ENCODE assay signal across 8 mouse cellular contexts in the genomic region with DNA sequence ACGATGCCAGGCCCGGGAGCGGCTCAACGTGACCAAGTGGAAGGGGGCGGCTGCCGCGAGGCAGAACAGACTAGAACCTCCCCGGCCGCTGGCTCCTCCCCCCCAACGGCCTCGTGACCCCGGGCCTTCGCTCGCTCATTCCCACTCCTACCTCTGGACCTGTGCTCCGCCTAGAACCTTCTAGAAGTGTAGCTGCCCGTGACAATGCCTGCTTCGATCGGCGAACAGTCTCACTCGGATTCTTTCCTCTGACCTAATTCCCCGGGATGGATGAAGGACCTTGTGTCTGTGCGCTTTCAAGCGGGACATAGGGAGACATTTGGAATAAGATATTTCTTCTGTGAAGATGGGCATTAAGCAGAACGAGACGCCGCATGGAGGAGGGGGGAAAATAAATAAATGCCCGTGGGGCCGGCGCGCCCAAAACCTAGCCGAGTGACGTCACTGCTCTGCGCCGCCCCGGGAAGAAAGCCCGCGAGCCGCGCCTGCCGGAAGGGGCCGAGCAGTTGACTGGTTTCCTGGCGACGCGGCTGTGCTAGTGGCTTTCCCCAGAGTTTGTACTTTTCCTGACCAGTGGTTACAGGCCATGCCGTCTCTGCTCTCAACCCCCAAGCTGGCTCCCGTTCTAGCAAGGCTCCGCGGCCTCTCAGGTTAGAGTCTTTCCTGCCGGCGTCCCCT. TPM values are rescaled to one million over a fixed set of nuclear protein-coding genes. Genes with fewer than 3 reads are reported as not detected.
DNase-seq lines count a peak whose midpoint lies in the region; ATAC-seq and TF ChIP-seq lines count a peak whose summit lies in the region.

A gene (minus strand): TSS at position 440 of the 678 bp plus-strand sequence.
A gene (plus strand): TSS at position 501 of the 678 bp plus-strand sequence.

- TF ChIP-seq POLR2A in lung, adult 2 months (IDR thresholded peaks at IDR 0.05; ENCODE audit: borderline replicate concordance, extremely low read depth, low read depth, low read length), result peak; percentile 72; the same call in 1 of the 2 replicates

- H3K4me2 ChIP-seq in forebrain, embryonic 15.5 days (replicated peaks), result peak within 1 kb of the TSS; percentile 82

- no peaks in the 10 kb centered on the region; the same call in 1 of the 2 replicates for H3K9me3 ChIP-seq in forebrain, embryonic 15.5 days

- H3K36me3 ChIP-seq in forebrain, embryonic 15.5 days, result no peaks in the 10 kb centered on the region

- intact Hi-C loops in heart, postnatal 25 days (cut with DNase I), result loop anchor here (5.0 kb wide), 1 partner anchor 188 kb away; a partner anchor contains a TSS

- H3K27ac ChIP-seq in forebrain, embryonic 15.5 days (replicated peaks), result peak within 1 kb of the TSS; percentile 97

- no peak for TF ChIP-seq CTCF in lung, adult 2 months (IDR thresholded peaks at IDR 0.05; ENCODE audit: insufficient read depth, low read length)

- WGBS in forebrain, embryonic 15.5 days, result under 1% methylated on average over 50 of the region's 50 CpGs
- WGBS in lung, adult 2 months, result under 1% methylated on average over 50 of the region's 50 CpGs

- H3K4me1 ChIP-seq in forebrain, embryonic 15.5 days, result peaks cover 34% of the 10 kb centered on the region
- H3K4me1 ChIP-seq in lung, adult 2 months (ENCODE audit: control insufficient read depth, insufficient read depth, low read length), result peaks cover 4% of the 10 kb centered on the region

- peak; percentile 99 for ATAC-seq in forebrain, embryonic 15.5 days (replicated peaks)
- peak; percentile 98 for ATAC-seq in neutrophil, adult 5-6 weeks (ENCODE audit: extremely low read depth, insufficient number of reproducible peaks, low FRiP score, poor library complexity, severe bottlenecking)

- DNase-seq in ES-CJ7 (ENCODE audit: low read depth, low spot score), result peak; percentile 97
- DNase-seq in cerebellum, adult 11 months, result peak; percentile 96
- peak; percentile 93 for DNase-seq in heart, postnatal 25 days (ENCODE audit: low spot score)
- DNase-seq in layer of hippocampus, adult 18-20 months (ENCODE audit: low spot score in 2 of 2), result peak; percentile 94 to 98
- peak; percentile 98 for DNase-seq in lung, adult 2 months
- DNase-seq in thymus, adult 18-20 months, result peak; percentile 93 to 95

- peak within 1 kb of the TSS; percentile 83 for H3K9ac ChIP-seq in forebrain, embryonic 15.5 days (replicated peaks)

- H3K4me3 ChIP-seq in forebrain, embryonic 15.5 days, result peak within 1 kb of the TSS; percentile 88
- H3K4me3 ChIP-seq in lung, adult 2 months (replicated peaks; ENCODE audit: extremely low read depth, low read depth, low read length), result peak within 1 kb of the TSS; percentile 66

- no peaks in the 10 kb centered on the region for H3K27me3 ChIP-seq in forebrain, embryonic 15.5 days

RNA-seq across cellular contexts. Expression of the first gene that starts in this region (rescaled TPM):
- 203 and 207 TPM in 2 replicates for polyA plus RNA-seq in forebrain, embryonic 15.5 days (2015; fragmentation: Nextera tagmentation; extraction: Ambion mirVana)
- total RNA-seq in heart, postnatal 25 days (2021), result 100 to 1,000 TPM in 1 of 2 experiments, 10 to 100 TPM in 1; 86.0 to 108 TPM
- 100 to 1,000 TPM; 179 to 183 TPM for total RNA-seq in layer of hippocampus, adult 18-20 months (2021)
- polyA plus RNA-seq in lung, adult 2 months (2012; rRNA removed), result 16.4 and 16.9 TPM in 2 replicates
- 129 and 135 TPM in 2 replicates for total RNA-seq in neutrophil, adult 5-6 weeks (2017)

RNA-seq across cellular contexts. Expression of the second gene that starts in this region (rescaled TPM):
- 8.6 and 10.1 TPM in 2 replicates for polyA plus RNA-seq in forebrain, embryonic 15.5 days (2015; fragmentation: Nextera tagmentation; extraction: Ambion mirVana)
- 10 to 100 TPM; 10.2 to 12.6 TPM for total RNA-seq in heart, postnatal 25 days (2021)
- 10 to 100 TPM; 14.3 to 16.6 TPM for total RNA-seq in layer of hippocampus, adult 18-20 months (2021)
- polyA plus RNA-seq in lung, adult 2 months (2012; rRNA removed), result 6.8 and 7.2 TPM in 2 replicates
- total RNA-seq in neutrophil, adult 5-6 weeks (2017), result 10.3 and 19.4 TPM in 2 replicates

Comparison
In these comparisons a context has a peak if more than half of its experiments do, and no peak if none do; other contexts are left out.
1. Peak in every context shown above with its lines: DNase-seq, ATAC-seq, H3K4me3 ChIP-seq and H3K27ac ChIP-seq.
2. RNA of the first gene that starts in this region (polyA plus RNA-seq): 203 to 207 TPM in forebrain, embryonic 15.5 days; 16.4 to 16.9 TPM in lung, adult 2 months; every median in the first group is over 10 times any median in the second.